Mouse (Mus musculus) liver, embryonic 11.5 days (tissue): ENCODE measurements around the gene Bud13. TPM values are rescaled to one million over a fixed set of nuclear protein-coding genes. Genes with fewer than 3 reads are reported as not detected.

Source experiments
- ATAC-seq: fragments of 200-750 bp; cut with Nextera tagmentation; replicated peaks from 2 replicates; pipeline ENCODE4 v1.8.0; 2017; ENCODE audit warnings: moderate number of reproducible peaks, mild to moderate bottlenecking, moderate TSS enrichment, moderate library complexity; ENCODE audit not compliant: low FRiP score
- DNase-seq: peaks from one replicate; pipeline ENCODE4 v3.0.0-alpha.2; 2017; ENCODE audit warnings: low spot score
- H3K27ac ChIP-seq: fragments of 300-500 bp; sonication (generic); 2 replicates; pipeline ENCODE4 v1.5.1; 2014; ENCODE audit warnings: mild to moderate bottlenecking, low read depth, low read length, control low read depth
- H3K27me3 ChIP-seq: fragments of 300-500 bp; sonication (generic); replicated peaks from 2 replicates; pipeline ENCODE4 v1.6.1; 2014; ENCODE audit warnings: low read length, mixed read lengths; ENCODE audit not compliant: control insufficient read depth, insufficient read depth
- H3K36me3 ChIP-seq: fragments of 300-500 bp; sonication (generic); 2 replicates; pipeline ENCODE4 v1.6.1; 2014; ENCODE audit warnings: mild to moderate bottlenecking, low read length, moderate library complexity, mixed read lengths; ENCODE audit not compliant: control insufficient read depth, insufficient read depth
- H3K4me1 ChIP-seq: fragments of 300-500 bp; sonication (generic); replicated peaks from 2 replicates; pipeline ENCODE4 v1.6.1; 2014; ENCODE audit warnings: low read length, mixed read lengths; ENCODE audit not compliant: control insufficient read depth, insufficient read depth
- H3K4me2 ChIP-seq: fragments of 300-500 bp; sonication (generic); 2 replicates; pipeline ENCODE4 v1.6.1; 2014; ENCODE audit warnings: mild to moderate bottlenecking, control low read depth, moderate library complexity
- H3K4me3 ChIP-seq: fragments of 300-500 bp; sonication (generic); 2 replicates; pipeline ENCODE4 v1.5.1; 2014; ENCODE audit warnings: low read depth, low read length, control low read depth
- H3K9ac ChIP-seq: fragments of 300-500 bp; sonication (generic); 2 replicates; pipeline ENCODE4 v1.6.1; 2014; ENCODE audit warnings: low read depth, low read length, control low read depth
- H3K9me3 ChIP-seq: fragments of 300-500 bp; sonication (generic); 2 replicates; pipeline ENCODE4 v1.6.1; 2016; ENCODE audit warnings: low read length, inconsistent platforms, mixed read lengths; ENCODE audit not compliant: control insufficient read depth
- WGBS: fragments of 180-500 bp; shearing (Covaris S2); extraction: QIAGEN DNeasy Blood & Tissue Kit; methylation state at CpG from one replicate; pipeline ENCODE4 v1.1.7; 2014; 5-methylcytosine and 5-hydroxymethylcytosine counted together
- polyA plus RNA-seq: library from polyadenylated mRNA; unstranded; fragments of >200 nt; fragmentation: Nextera tagmentation; extraction: Ambion mirVana; gene quantifications from 2 replicates; pipeline ENCODE4 v1.2.1, GENCODE M21; 2014

The Bud13 gene
- polyA plus RNA-seq, 1 experiment from 2014 or later = 22.4 TPM

DNA sequence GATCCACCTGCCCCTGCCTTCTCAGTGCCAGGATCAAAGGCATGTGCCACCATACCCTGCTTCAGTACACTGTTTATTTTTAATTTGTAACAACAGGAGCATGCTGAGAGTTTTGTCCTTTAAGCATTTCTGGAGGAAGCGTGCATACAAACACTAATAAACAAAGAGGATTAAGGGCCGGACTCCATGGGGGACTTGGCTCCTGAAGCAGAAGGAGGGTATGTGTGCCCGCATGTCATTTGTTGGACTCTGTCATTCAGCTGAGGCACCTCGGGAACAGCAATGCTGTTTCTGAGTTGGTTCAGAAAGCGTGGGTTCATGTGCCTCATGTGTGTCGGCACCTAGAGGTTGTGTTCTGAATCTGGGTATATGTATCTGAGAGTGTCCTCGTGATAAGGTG is 54.5 kb downstream of the Bud13 start:
- 69% methylated on average over 7 of the region's 7 CpGs for WGBS
- no peak overlapping the region for H3K4me3 ChIP-seq
- no peak overlapping the region for H3K9ac ChIP-seq
- no peak overlapping the region for H3K27ac ChIP-seq
- H3K4me1 ChIP-seq = no peaks in the 10 kb centered on the region
- peak; percentile 29 for DNase-seq
- H3K4me2 ChIP-seq = no peak overlapping the region
- H3K36me3 ChIP-seq = no peaks in the 10 kb centered on the region
- H3K27me3 ChIP-seq = peaks cover 21% of the 10 kb centered on the region; the same call in 1 of the 2 replicates
- no peak for ATAC-seq
- no peaks in the 10 kb centered on the region for H3K9me3 ChIP-seq

- Histone ChIP-seq H3K4me1 (no peaks in the 10 kb centered on the region), H3K4me2 (no peak overlapping the region), H3K36me3 (no peaks in the 10 kb centered on the region), H3K4me3 (no peak overlapping the region), H3K27me3 (peaks cover 18% of the 10 kb centered on the region; the same call in 1 of the 2 replicates), H3K9ac (no peak overlapping the region), H3K27ac (no peak overlapping the region), H3K9me3 (no peaks in the 10 kb centered on the region)
- no peak for ATAC-seq
- WGBS = 30% methylated on average over 3 of the region's 3 CpGs
- peak; percentile 32 for DNase-seq
These were observed 55.1 kb downstream of the Bud13 start for GRCm38 (mm10) chr9:46337852-46338291.

DNA sequence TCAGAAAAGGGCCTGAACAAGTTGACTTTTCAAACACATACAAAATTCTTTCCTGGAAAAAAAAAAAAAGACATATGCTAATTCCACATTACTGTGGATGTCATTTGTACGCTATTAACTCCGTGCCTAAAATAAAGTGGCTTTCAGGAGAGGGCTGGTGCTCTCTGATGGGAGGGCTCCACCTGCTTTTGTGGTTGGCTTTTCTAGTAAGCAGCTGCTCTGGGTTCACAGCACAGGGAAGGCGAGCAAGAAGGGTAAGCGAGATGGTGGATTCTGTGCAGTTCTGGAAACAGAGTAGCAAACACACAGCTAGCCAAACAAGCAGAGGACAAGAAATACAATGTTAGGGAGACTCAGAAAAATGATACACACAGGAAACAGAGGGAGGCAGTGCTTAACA is 55.6 kb downstream of the Bud13 start:
- WGBS = 64% methylated on average over 4 of the region's 4 CpGs
- ATAC-seq = no peak
- H3K27ac ChIP-seq = no peak overlapping the region

DNA sequence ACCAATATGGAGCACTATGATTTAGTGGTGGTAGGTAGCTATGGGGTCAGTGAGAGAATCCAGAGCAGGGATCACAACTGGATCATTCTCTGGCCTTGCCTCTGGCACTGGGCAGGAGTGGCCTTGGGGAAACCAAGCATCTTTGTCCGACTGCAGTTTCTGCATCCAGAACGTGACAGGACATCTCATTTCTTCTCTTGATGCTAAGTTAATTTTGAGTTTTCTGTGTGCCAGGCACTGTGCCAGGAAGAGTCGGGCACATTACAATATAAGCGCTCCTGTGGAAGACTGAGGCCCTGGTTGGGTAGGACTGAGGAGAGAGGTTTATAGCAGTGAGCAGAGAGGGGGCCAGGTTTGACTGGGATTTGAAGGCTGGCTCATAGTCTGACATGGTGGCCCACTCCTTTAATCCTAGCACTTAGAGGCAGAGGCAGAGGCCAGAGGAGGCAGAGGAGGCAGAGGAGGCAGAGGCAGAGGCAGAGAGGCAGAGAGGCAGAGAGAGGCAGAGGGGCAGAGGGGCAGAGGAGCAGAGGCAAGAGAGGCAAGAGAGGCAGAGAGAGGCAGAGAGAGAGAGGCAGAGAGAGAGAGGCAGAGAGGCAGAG is 56.3 kb downstream of the Bud13 start:
- peaks cover 12% of the 10 kb centered on the region; the same call in 1 of the 2 replicates for H3K27me3 ChIP-seq
- peak; percentile 15 for DNase-seq
- H3K9me3 ChIP-seq = no peaks in the 10 kb centered on the region
- H3K36me3 ChIP-seq = no peaks in the 10 kb centered on the region
- no peak overlapping the region for H3K4me3 ChIP-seq
- H3K4me2 ChIP-seq = no peak overlapping the region
- WGBS = 75% methylated on average over 4 of the region's 4 CpGs
- H3K4me1 ChIP-seq = no peaks in the 10 kb centered on the region
- no peak for ATAC-seq
- no peak overlapping the region for H3K9ac ChIP-seq
- no peak overlapping the region for H3K27ac ChIP-seq

More for the DNA sequence above, 55.6 kb downstream of the Bud13 start:
- Histone ChIP-seq H3K9me3 (no peaks in the 10 kb centered on the region), H3K4me2 (no peak overlapping the region), H3K4me1 (no peaks in the 10 kb centered on the region), H3K36me3 (no peaks in the 10 kb centered on the region), H3K27me3 (peaks cover 15% of the 10 kb centered on the region; the same call in 1 of the 2 replicates), H3K4me3 (no peak overlapping the region), H3K9ac (no peak overlapping the region)
- no peak for DNase-seq

DNA sequence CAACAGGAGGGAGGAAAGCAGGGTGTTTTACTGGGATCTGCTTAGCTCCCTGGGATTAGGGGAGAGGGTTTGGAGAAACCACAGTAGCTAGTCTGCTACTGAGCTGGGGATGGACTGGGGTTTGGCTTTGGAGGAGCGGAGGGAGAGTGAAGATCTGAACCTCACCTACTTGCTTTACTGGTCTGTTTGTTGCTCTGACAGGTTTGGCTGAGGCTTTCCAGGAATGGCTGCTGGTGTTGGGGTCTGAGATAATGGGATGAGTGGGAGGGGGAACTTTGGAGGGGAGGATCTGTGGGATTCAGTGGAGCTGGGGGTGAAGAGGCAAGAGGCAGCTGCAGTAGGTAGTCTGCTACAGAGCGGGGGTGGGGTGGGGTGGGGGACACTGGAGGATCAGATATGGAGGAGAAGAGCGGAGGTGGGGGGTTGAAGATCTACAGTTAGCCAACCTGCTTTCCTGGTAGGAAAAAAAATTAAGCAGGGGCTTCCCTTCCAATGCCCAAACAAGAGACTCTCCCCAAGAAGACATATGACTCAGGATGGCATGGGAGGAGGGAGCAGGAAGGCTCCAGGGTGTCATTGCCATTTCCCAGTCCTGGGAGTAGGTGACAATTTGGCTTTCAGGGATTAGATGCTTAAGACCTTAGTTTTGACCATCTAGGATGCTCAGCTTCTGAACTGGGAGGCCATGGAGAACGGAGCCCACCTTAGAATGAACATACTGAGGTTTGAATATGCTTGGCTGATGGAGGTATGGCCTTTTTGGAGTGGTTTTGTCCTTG is 63.3 kb downstream of the Bud13 start:
- Histone ChIP-seq H3K36me3 (no peaks in the 10 kb centered on the region), H3K4me3 (no peak overlapping the region), H3K27ac (no peak overlapping the region), H3K4me2 (no peak overlapping the region), H3K27me3 (0 out of 2 replicates have a peak, but pooled peaks cover 5% of the 10 kb centered on the region), H3K9me3 (no peaks in the 10 kb centered on the region), H3K9ac (no peak overlapping the region), H3K4me1 (no peaks in the 10 kb centered on the region)
- WGBS = 68% methylated on average over 4 of the region's 4 CpGs
- DNase-seq (no peak), ATAC-seq (no peak)

Other genes starting within 250 kb of the Bud13 start
- 1,257 and 1,278 TPM in 2 replicates for gene Apoa1, start 54.4 kb upstream of the Bud13 start, polyA plus RNA-seq
- gene Apoc3, start 47.4 kb upstream of the Bud13 start, polyA plus RNA-seq = 1.4 and 4.2 TPM in 2 replicates
- gene Apoa4, start 42.3 kb upstream of the Bud13 start, polyA plus RNA-seq = not detected in 2 replicates
- gene Apoa5, start 14.4 kb upstream of the Bud13 start, polyA plus RNA-seq = 0.21 and 0.38 TPM in 2 replicates
- gene Zpr1, start 9.9 kb upstream of the Bud13 start, polyA plus RNA-seq = 92.6 and 96.7 TPM in 2 replicates
- gene 4931429L15Rik, start 37.0 kb downstream of the Bud13 start, polyA plus RNA-seq = not detected in 2 replicates